Comparison of ENCODE assay signal across 8 mouse cellular contexts in genomic region chr12:71015363-71016210, GRCm38 (mm10). TPM values are rescaled to one million over a fixed set of nuclear protein-coding genes. Genes with fewer than 3 reads are reported as not detected.
A peak's percentile ranks its signal among the peaks of the same experiment; 100 is the strongest.
DNase-seq lines count a peak whose midpoint lies in the region; ATAC-seq lines count a peak whose summit lies in the region.

Arid4a (plus strand) TSS chr12:71015990.

- peak within 1 kb of the TSS; percentile 97 for H3K4me3 ChIP-seq in lung, embryonic 16.5 days (ENCODE audit: low read length)

- under 1% methylated on average over 61 of the region's 61 CpGs for WGBS in lung, embryonic 16.5 days

- H3K36me3 ChIP-seq in lung, embryonic 16.5 days (ENCODE audit: control insufficient read depth, insufficient read depth, low read length) = peaks cover 4% of the 10 kb centered on the region

- peak within 1 kb of the TSS; percentile 99 for H3K27ac ChIP-seq in lung, embryonic 16.5 days (ENCODE audit: low read length)

- peak within 1 kb of the TSS; percentile 84 for H3K4me2 ChIP-seq in lung, embryonic 16.5 days (ENCODE audit: low read depth, low read length)

- peak within 1 kb of the TSS; percentile 94 for H3K9ac ChIP-seq in lung, embryonic 16.5 days (ENCODE audit: low read length)

- peak; percentile 92 to 95 for ATAC-seq in hematopoietic stem cell, adult 5-6 weeks (replicated peaks in 1 of 2; ENCODE audit: insufficient read depth in 1 of 2, low FRiP score in 2 of 2, low TSS enrichment in 1 of 2, low read depth in 1 of 2, poor library complexity in 2 of 2, severe bottlenecking in 2 of 2)
- peak; percentile 99 for ATAC-seq in lung, embryonic 16.5 days (ENCODE audit: low read depth)

- no peaks in the 10 kb centered on the region for H3K27me3 ChIP-seq in lung, embryonic 16.5 days (ENCODE audit: control insufficient read depth, insufficient read depth, low read depth, low read length)

- DNase-seq in MEL-GATA-1-ER (ENCODE audit: extremely low read depth, low read depth) = peak; percentile 100
- DNase-seq in cerebellum, adult 8-10 months = peak; percentile 96
- DNase-seq in forelimb bud, embryonic 11.5 days (ENCODE audit: low read depth, low spot score) = peak; percentile 100
- peak; percentile 100 for DNase-seq in layer of hippocampus, adult 9-10 months (ENCODE audit: low spot score)
- DNase-seq in ovary, postnatal 10 days (ENCODE audit: low spot score) = peak; percentile 90
- DNase-seq in thymus, postnatal 10 days (ENCODE audit: low spot score in 2 of 2) = peak; percentile 93 to 97

- H3K4me1 ChIP-seq in lung, embryonic 16.5 days (replicated peaks; ENCODE audit: control insufficient read depth, insufficient read depth, low read length) = peaks cover 19% of the 10 kb centered on the region

- no peaks in the 10 kb centered on the region for H3K9me3 ChIP-seq in lung, embryonic 16.5 days (ENCODE audit: control insufficient read depth, low read length)

RNA-seq across cellular contexts. Expression of gene Arid4a, which starts in this region (rescaled TPM):
- total RNA-seq in hematopoietic stem cell, adult 5-6 weeks (2017) = 103 and 106 TPM in 2 replicates
- polyA plus RNA-seq in lung, embryonic 16.5 days (2015; fragmentation: Nextera tagmentation; extraction: Ambion mirVana) = 44.7 and 47.7 TPM in 2 replicates

Comparison
In these comparisons a context has a peak if more than half of its experiments do, and no peak if none do; other contexts are left out.
1. Peak in every context shown above with its lines: DNase-seq, ATAC-seq, H3K4me3 ChIP-seq and H3K27ac ChIP-seq.